Mouse (Mus musculus) CD4-positive helper T cell, adult 2 months (primary cell): Measurements from ENCODE around the gene 2610318N02Rik.
"Not testable (repeated sequence)": the region's sequence is repeated elsewhere in the genome, so short reads cannot be mapped to it uniquely, and the experiment has no call there.

Experiments used
- DNase-seq: peaks from one replicate; pipeline ENCODE4 v3.0.0-alpha.2; 2012; ENCODE audit warnings: low read depth, missing footprints, low spot score

2610318N02Rik gene

GRCm38 (mm10) chr16:17124871-17125520 is at the start of gene 2610318N02Rik:
TSS of gene 2610318N02Rik (minus strand) at chr16:17125167.
- DNase-seq, result peak; percentile 83

- DNase-seq, result no peak
Observed at GRCm38 (mm10) chr16:17168049-17168448, 43.1 kb upstream of the 2610318N02Rik start.

- no peak for DNase-seq
Observed at GRCm38 (mm10) chr16:17167179-17167578, 42.2 kb upstream of the 2610318N02Rik start.

GRCm38 (mm10) chr16:17165478-17165877 is 40.5 kb upstream of the 2610318N02Rik start:
- DNase-seq, result not testable (repeated sequence)

- no peak for DNase-seq
Observed at GRCm38 (mm10) chr16:17154346-17154745, 29.4 kb upstream of the 2610318N02Rik start.

GRCm38 (mm10) chr16:17151874-17152273 is 26.9 kb upstream of the 2610318N02Rik start:
- DNase-seq, result no peak

GRCm38 (mm10) chr16:17150520-17151258 is 25.7 kb upstream of the 2610318N02Rik start:
- DNase-seq, result no peak

- peak; percentile 32 for DNase-seq
Observed at GRCm38 (mm10) chr16:17148084-17148483, 23.1 kb upstream of the 2610318N02Rik start.

GRCm38 (mm10) chr16:17147391-17147929 is 22.5 kb upstream of the 2610318N02Rik start:
- DNase-seq, result peak; percentile 70

GRCm38 (mm10) chr16:17146772-17147235 is 21.8 kb upstream of the 2610318N02Rik start, which contains the start of gene Ccdc116:
TSS of gene Ccdc116 (minus strand) at chr16:17147229.
- DNase-seq, result peak; percentile 91

GRCm38 (mm10) chr16:17144339-17144738 is 19.4 kb upstream of the 2610318N02Rik start, which contains the start of gene Ydjc:
TSS of gene Ydjc (plus strand) at chr16:17144621.
- peak; percentile 23 for DNase-seq

GRCm38 (mm10) chr16:17137355-17137754 is 12.4 kb upstream of the 2610318N02Rik start:
- DNase-seq, result no peak

GRCm38 (mm10) chr16:17132906-17133200 is 7.9 kb upstream of the 2610318N02Rik start:
- DNase-seq, result peak; percentile 20

GRCm38 (mm10) chr16:17132089-17132905 is 7.3 kb upstream of the 2610318N02Rik start, which contains the start of gene Sdf2l1:
TSS of gene Sdf2l1 (minus strand) at chr16:17132383.
- DNase-seq, result peak; percentile 95

GRCm38 (mm10) chr16:17131191-17132088 is 6.5 kb upstream of the 2610318N02Rik start:
- DNase-seq, result peak; percentile 70

- peak; percentile 74 for DNase-seq
Observed at GRCm38 (mm10) chr16:17127292-17127691, 2.3 kb upstream of the 2610318N02Rik start.

- peak; percentile 10 for DNase-seq
Observed at GRCm38 (mm10) chr16:17124119-17124870, 672 bp downstream of the 2610318N02Rik start.

GRCm38 (mm10) chr16:17121569-17121968 is 3.4 kb downstream of the 2610318N02Rik start:
- no peak for DNase-seq

- no peak for DNase-seq
Observed at GRCm38 (mm10) chr16:17117309-17117799, 7.6 kb downstream of the 2610318N02Rik start.
